In the genomic region with DNA sequence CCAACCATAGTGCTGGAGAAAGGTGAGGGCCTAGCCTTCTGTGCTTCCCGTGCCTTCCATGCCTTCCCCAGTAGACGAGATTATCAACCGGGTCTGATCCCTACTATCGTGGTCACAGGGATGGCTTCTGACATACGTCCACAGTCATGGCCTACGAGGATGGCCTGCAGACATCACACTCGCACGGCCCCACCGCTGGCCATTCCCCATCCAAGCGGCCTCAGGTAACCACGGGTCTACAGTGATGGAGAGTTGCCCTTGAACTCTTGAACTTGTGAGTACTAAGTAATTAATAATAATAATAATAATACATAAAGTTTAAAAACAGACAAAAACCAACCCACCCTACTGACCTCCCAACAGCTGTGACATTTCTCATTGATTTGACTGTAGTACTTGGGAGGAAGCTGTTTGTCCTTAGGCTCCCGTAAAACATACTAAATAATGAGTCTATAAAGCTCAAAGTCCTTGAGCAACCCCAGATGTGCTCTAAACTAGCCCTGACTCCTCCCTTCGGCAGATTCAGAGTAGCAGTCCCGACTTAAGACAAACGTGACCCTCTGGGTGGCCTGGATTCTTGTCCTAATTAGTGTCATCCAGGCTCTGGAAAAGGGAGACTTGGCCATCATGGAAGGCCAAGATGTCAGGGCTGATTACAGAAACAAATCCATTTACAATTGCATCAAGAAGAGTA, we compare ENCODE assay signal across 12 mouse cellular contexts.
DNase-seq lines count a peak whose midpoint lies in the region; ATAC-seq and TF ChIP-seq lines count a peak whose summit lies in the region.
"Had no signal": no experiment of that assay in that cellular context is flagged by ENCODE, and none has a peak within 500 bp of the region (broad histone marks: within the 10 kb centered on the region; RNA-seq: fewer than 3 reads in every experiment).

No protein-coding gene starts in this region.

- intact Hi-C loops in gastrocnemius, adult 2 months (cut with DNase I) = no loop called here

- ATAC-seq in hindbrain, postnatal 0 days = no peak
- no peak for ATAC-seq in hindbrain, embryonic 11.5 days (ENCODE audit: low FRiP score)
- peak; percentile 74 for ATAC-seq in kidney, embryonic 14.5 days (ENCODE audit: low FRiP score, low TSS enrichment)
- no peak for ATAC-seq in midbrain, embryonic 14.5 days (ENCODE audit: low FRiP score, low TSS enrichment)

- no peak overlapping the region for H3K4me3 ChIP-seq in hindbrain, postnatal 0 days (ENCODE audit: low read length)
- H3K4me3 ChIP-seq in hindbrain, embryonic 11.5 days (ENCODE audit: low read depth, low read length) = no peak overlapping the region
- H3K4me3 ChIP-seq in kidney, embryonic 14.5 days (ENCODE audit: low read length) = no peak overlapping the region
- H3K4me3 ChIP-seq in macrophage (ENCODE audit: inconsistent target) = no peak overlapping the region
- no peak overlapping the region for H3K4me3 ChIP-seq in midbrain, embryonic 14.5 days (replicated peaks; ENCODE audit: low read depth, low read length)
- H3K4me3 ChIP-seq in gastrocnemius, adult 2 months = no peak overlapping the region
- H3K4me3 ChIP-seq: embryonic facial prominence, embryonic 15.5 days; hindbrain, embryonic 13.5 days; liver, embryonic 13.5 days had no signal

- 81% methylated on average over 15 of the region's 15 CpGs for WGBS in hindbrain, postnatal 0 days
- 88% methylated on average over 15 of the region's 15 CpGs for WGBS in hindbrain, embryonic 11.5 days
- WGBS in kidney, embryonic 14.5 days = 57% methylated on average over 15 of the region's 15 CpGs
- WGBS in macrophage (ENCODE audit: missing documents) = 88% methylated on average over 15 of the region's 15 CpGs
- 92% methylated on average over 15 of the region's 15 CpGs for WGBS in midbrain, embryonic 14.5 days

- no peaks in the 10 kb centered on the region for H3K36me3 ChIP-seq in hindbrain, postnatal 0 days (ENCODE audit: insufficient read depth, low read length)
- no peaks in the 10 kb centered on the region for H3K36me3 ChIP-seq in hindbrain, embryonic 11.5 days (ENCODE audit: control insufficient read depth, insufficient read depth, low read length)
- H3K36me3 ChIP-seq in kidney, embryonic 14.5 days (ENCODE audit: control insufficient read depth, insufficient read depth, low read length) = no peaks in the 10 kb centered on the region
- no peaks in the 10 kb centered on the region for H3K36me3 ChIP-seq in macrophage (ENCODE audit: inconsistent target)
- no peaks in the 10 kb centered on the region for H3K36me3 ChIP-seq in midbrain, embryonic 14.5 days (ENCODE audit: control insufficient read depth, insufficient read depth, low read length)
- H3K36me3 ChIP-seq: embryonic facial prominence, embryonic 15.5 days; hindbrain, embryonic 13.5 days; liver, embryonic 13.5 days had no signal

- DNase-seq in hindbrain, postnatal 0 days (ENCODE audit: low spot score) = no peak
- no peak for DNase-seq in hindbrain, embryonic 11.5 days (ENCODE audit: low spot score)
- DNase-seq in embryo, embryonic 11 days = peak; percentile 55
- DNase-seq in adrenal gland, postnatal 10 days = no peak
- no peak for DNase-seq in midbrain, embryonic 14.5 days
- DNase-seq in gastrocnemius, adult 2 months = no peak
- DNase-seq: liver, embryonic 13.5 days had no signal

- TF ChIP-seq CTCF in hindbrain, postnatal 0 days (IDR thresholded peaks at IDR 0.05; ENCODE audit: low read depth) = no peak
- TF ChIP-seq CTCF in gastrocnemius, adult 2 months (IDR thresholded peaks at IDR 0.05) = no peak

- H3K79me2 ChIP-seq in macrophage (ENCODE audit: inconsistent target) = no peaks in the 10 kb centered on the region

- no peak overlapping the region for H3K9ac ChIP-seq in hindbrain, postnatal 0 days (replicated peaks; ENCODE audit: low read length)
- H3K9ac ChIP-seq in hindbrain, embryonic 11.5 days (ENCODE audit: low read depth, low read length) = no peak overlapping the region
- H3K9ac ChIP-seq in kidney, embryonic 14.5 days (ENCODE audit: low read depth, low read length) = no peak overlapping the region
- H3K9ac ChIP-seq in midbrain, embryonic 14.5 days (replicated peaks; ENCODE audit: low read length) = no peak overlapping the region
- H3K9ac ChIP-seq: embryonic facial prominence, embryonic 15.5 days; hindbrain, embryonic 13.5 days; liver, embryonic 13.5 days had no signal

- 0 out of 2 replicates have a peak overlapping the region, but pooled peaks have one; percentile 3 for H3K27ac ChIP-seq in hindbrain, postnatal 0 days
- H3K27ac ChIP-seq in hindbrain, embryonic 11.5 days (ENCODE audit: low read depth, low read length) = no peak overlapping the region
- H3K27ac ChIP-seq in kidney, embryonic 14.5 days (ENCODE audit: low read depth, low read length) = peak overlapping the region; percentile 43
- peak overlapping the region; percentile 81 for H3K27ac ChIP-seq in macrophage
- no peak overlapping the region for H3K27ac ChIP-seq in midbrain, embryonic 14.5 days (replicated peaks; ENCODE audit: low read depth, low read length)
- no peak overlapping the region for H3K27ac ChIP-seq in gastrocnemius, adult 2 months
- H3K27ac ChIP-seq: embryonic facial prominence, embryonic 15.5 days; hindbrain, embryonic 13.5 days; liver, embryonic 13.5 days had no signal

- no peaks in the 10 kb centered on the region for H3K27me3 ChIP-seq in hindbrain, postnatal 0 days (ENCODE audit: insufficient read depth, low read length)
- H3K27me3 ChIP-seq in hindbrain, embryonic 11.5 days (ENCODE audit: control insufficient read depth, insufficient read depth, low read length) = peaks cover 2% of the 10 kb centered on the region; the same call in 1 of the 2 replicates
- H3K27me3 ChIP-seq in kidney, embryonic 14.5 days (ENCODE audit: control insufficient read depth, insufficient read depth, low read length) = no peaks in the 10 kb centered on the region
- no peaks in the 10 kb centered on the region for H3K27me3 ChIP-seq in midbrain, embryonic 14.5 days (ENCODE audit: control insufficient read depth, insufficient read depth, low read length)
- H3K27me3 ChIP-seq: embryonic facial prominence, embryonic 15.5 days; liver, embryonic 13.5 days had no signal

- no peak overlapping the region for H3K4me2 ChIP-seq in hindbrain, postnatal 0 days (ENCODE audit: low read depth, low read length)
- no peak overlapping the region for H3K4me2 ChIP-seq in hindbrain, embryonic 11.5 days (replicated peaks; ENCODE audit: low read depth, low read length)
- H3K4me2 ChIP-seq in kidney, embryonic 14.5 days (replicated peaks; ENCODE audit: low read depth, low read length) = no peak overlapping the region
- H3K4me2 ChIP-seq in midbrain, embryonic 14.5 days (ENCODE audit: low read length) = no peak overlapping the region
- H3K4me2 ChIP-seq: embryonic facial prominence, embryonic 15.5 days; hindbrain, embryonic 13.5 days; liver, embryonic 13.5 days; midbrain, embryonic 11.5 days had no signal

- no peaks in the 10 kb centered on the region; the same call in 1 of the 2 replicates for H3K4me1 ChIP-seq in hindbrain, postnatal 0 days (ENCODE audit: insufficient read depth, low read length)
- no peaks in the 10 kb centered on the region for H3K4me1 ChIP-seq in hindbrain, embryonic 11.5 days (replicated peaks; ENCODE audit: control insufficient read depth, insufficient read depth, low read length)
- peaks cover 17% of the 10 kb centered on the region; the same call in 1 of the 2 replicates for H3K4me1 ChIP-seq in kidney, embryonic 14.5 days (ENCODE audit: control insufficient read depth, insufficient read depth, low read length)
- H3K4me1 ChIP-seq in midbrain, embryonic 14.5 days (ENCODE audit: control insufficient read depth, insufficient read depth, low read length) = peaks cover 4% of the 10 kb centered on the region; the same call in 1 of the 2 replicates

- H3K9me3 ChIP-seq in hindbrain, postnatal 0 days (ENCODE audit: low read length) = no peaks in the 10 kb centered on the region
- no peaks in the 10 kb centered on the region for H3K9me3 ChIP-seq in hindbrain, embryonic 11.5 days (ENCODE audit: control insufficient read depth, low read length)
- H3K9me3 ChIP-seq in kidney, embryonic 14.5 days (ENCODE audit: control insufficient read depth, low read length) = no peaks in the 10 kb centered on the region
- no peaks in the 10 kb centered on the region for H3K9me3 ChIP-seq in midbrain, embryonic 14.5 days (ENCODE audit: control insufficient read depth, low read length)
- H3K9me3 ChIP-seq: embryonic facial prominence, embryonic 15.5 days; hindbrain, embryonic 13.5 days; liver, embryonic 13.5 days had no signal

Comparison
In these comparisons a context has a peak if more than half of its experiments do, and no peak if none do; other contexts are left out.
1. H3K27ac ChIP-seq: peak in hindbrain, postnatal 0 days (single experiment), kidney, embryonic 14.5 days (single experiment) and macrophage (single experiment); none in hindbrain, embryonic 11.5 days (single experiment), midbrain, embryonic 14.5 days (single experiment) and gastrocnemius, adult 2 months (single experiment).